Mouse (Mus musculus): ENCODE results near the gene Psip1.
"Not testable (repeated sequence)": the region's sequence is repeated elsewhere in the genome, so short reads cannot be mapped to it uniquely, and the experiment has no call there.

Psip1 gene

DNA sequence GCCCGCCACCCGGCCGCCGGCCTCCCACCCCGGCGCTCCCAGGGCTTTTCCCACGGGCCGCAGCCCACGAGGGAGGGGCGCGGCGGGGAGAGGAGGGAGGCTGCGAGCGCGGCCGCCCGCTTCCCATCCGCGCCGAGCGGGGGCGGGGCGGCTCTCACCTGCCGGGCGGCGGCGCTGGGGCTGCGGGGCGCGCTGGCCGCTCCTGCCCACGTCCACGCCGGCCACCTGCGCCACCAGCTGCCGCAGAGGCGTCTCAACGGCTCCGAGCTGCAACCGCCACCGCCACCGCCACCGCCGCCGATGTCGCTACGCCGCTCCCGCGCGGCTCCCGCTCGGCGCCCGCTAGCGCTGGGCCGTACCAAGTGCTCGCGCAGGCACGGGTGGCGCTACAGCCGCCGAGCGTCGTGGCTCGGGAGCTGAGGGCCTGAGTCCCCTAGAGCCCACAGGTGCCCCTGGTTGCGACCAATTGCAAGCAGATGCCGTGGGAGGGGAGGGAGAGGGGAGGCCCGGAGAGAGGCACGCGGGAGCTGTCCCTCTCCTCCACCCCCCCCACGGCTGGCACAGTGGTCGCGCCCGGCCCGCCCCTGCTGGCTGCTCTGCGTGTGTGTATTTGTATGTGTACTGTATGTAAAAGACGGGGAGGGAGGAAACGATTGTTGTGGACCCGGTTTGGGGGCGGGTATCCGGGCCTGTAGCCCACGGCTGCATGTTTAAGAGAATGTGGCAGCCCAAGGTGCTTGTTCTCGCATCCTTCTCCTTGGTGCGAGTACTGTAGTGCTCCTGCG is at the start of gene Psip1:
Gene Psip1, minus strand, starts transcription at position 343 of the 785 bp plus-strand sequence.
- DNase-seq (ENCODE audit: low spot score in 2 of 2): peak; percentile 92 to 94

DNA sequence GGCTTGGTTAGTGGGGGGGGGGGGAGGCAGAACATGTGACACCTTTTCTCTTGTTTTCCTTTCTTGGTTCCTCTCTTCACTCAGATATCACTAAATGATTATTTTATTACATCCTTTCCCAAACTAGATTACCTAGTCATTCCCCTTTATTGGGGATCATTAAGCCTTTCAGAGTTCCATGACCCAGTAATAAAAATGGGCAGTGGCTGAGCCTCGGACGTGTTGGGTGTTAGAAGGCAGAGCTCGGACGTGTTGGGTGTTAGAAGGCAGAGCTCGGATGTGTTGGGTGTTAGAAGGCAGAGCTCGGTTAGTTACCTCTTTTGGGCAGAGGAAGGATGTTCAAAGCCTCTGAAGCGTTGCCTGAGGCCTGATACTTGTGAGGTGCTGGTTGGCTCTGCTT is 47.8 kb upstream of the Psip1 start:
- DNase-seq (ENCODE audit: low spot score in 2 of 2): no peak

- DNase-seq (ENCODE audit: low spot score in 2 of 2): no peak
Observed at GRCm38 (mm10) chr4:83533168-83533911, 47.1 kb upstream of the Psip1 start.

GRCm38 (mm10) chr4:83530060-83530459 is 43.8 kb upstream of the Psip1 start:
- DNase-seq (ENCODE audit: low spot score in 2 of 2): not testable (repeated sequence)

DNA sequence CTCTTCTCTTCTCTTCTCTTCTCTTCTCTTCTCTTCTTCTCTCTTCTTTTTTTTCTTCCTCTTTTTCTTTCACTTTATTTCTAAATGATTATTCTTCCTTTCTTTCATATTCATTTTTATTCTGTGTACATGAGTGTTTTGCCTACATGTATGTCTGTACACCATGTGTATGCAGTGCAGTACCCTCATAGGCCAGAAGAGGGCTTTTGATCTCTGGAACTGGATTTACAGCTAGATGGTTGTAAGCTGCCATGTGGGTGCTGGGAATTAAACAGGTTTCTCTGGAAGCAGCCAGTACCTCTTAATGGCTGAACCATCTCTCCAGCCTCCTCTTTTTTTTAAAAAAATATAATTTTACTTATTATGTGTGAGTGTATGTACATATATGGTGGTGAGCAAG is 41.7 kb upstream of the Psip1 start:
- DNase-seq (ENCODE audit: low spot score in 2 of 2): peak; percentile 48 to 79

- DNase-seq (ENCODE audit: low spot score in 2 of 2): no peak
Observed at GRCm38 (mm10) chr4:83526988-83527334, 40.7 kb upstream of the Psip1 start.

DNA sequence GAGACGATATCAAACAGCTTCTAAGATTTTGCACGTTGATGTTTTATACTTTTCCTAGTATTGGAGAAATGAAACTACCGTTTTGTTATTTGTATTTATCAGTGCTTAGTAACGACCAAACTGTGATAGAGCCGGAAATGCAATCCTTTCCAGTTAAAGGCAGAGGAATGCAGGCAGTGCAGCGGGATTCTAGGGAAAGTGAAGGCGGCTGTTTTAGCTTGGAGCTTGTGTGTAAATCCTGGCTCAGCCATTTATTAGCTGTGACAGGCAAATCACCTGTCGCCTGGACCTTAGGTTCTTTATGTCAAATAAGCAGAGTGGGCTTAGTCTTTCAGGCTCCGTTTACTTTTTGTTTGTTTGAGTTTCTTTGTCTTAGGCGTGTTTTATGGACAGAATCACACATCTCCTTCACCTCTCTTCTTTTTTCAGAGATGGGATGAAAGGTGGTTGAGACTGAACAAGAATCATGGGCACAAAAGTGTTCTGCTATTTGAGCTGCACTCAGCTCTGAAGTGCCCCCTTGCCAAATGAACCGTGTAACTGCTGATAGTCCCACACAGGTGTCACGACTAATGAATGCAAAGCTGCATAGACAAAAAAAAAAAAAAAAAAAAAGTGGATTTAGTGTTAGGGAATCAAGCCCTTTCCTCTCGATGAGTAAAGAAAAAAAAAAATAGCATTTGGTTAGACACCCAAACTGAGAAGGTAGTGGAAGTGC is 40.2 kb upstream of the Psip1 start:
- DNase-seq (ENCODE audit: low spot score in 2 of 2): no peak

DNA sequence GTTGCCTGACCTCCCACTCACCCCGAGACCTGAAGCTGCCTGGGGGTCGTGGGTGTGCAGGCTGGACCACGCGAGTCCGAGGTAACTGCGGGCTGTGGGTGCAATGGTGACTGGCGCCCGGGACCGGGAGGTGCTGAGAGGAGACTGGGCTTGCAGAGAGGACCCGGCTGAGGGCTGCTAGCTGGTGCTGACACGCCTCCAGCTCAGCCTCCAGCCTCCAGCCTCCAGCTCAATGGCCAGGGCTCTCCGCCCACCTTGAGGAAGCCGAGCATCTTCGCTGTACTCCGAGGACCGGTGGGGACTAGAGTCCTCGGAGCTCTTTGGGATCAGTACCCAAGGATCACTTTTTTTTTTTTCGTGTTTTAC is 39.4 kb upstream of the Psip1 start:
- no peak for DNase-seq (ENCODE audit: low spot score in 2 of 2)

DNA sequence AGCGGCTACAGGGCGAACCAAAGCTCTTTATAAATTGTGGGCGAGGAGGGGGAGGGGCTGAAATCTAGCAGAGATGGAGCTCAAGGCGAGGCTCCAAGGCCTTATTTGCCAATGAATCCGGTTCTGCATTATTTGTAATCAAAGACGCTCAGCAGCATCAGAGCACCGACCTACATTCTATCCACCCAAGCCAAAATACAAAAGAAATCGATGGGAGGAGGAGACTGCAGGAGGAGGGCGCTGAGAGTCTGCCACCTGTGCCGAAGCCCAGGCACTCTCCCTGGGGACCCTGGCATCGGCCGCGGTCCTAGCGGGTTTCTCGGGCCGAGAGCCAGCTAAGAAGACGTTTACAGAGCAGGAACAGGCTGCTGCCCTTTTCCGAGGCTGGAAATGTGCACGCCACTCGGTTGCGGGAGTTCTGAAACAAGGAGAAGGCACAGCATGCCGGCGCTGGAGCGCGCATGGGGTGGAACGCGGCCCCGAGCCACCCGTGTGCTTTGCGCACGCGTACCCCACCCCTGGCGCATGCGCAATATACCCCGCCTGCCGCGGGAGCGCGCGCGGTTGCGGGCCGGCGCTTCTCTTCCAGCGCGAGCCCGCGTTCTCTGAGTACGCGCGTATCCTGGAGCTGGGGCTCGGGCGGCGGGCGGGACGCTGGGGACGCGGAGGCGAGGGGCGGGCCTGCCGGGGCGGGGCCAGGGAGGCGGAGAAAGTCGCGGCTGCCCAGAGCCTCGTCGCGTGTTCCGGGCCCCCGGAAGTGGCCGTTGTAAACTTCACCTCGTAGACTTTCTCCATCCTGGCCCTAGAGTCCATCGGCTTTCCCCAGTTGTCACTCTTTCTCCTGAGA is 38.8 kb upstream of the Psip1 start, which contains the start of gene Ccdc171:
Gene Ccdc171, plus strand, starts transcription at position 703 of the 847 bp plus-strand sequence.
- peak; percentile 87 to 96 for DNase-seq (ENCODE audit: low spot score in 2 of 2)

DNA sequence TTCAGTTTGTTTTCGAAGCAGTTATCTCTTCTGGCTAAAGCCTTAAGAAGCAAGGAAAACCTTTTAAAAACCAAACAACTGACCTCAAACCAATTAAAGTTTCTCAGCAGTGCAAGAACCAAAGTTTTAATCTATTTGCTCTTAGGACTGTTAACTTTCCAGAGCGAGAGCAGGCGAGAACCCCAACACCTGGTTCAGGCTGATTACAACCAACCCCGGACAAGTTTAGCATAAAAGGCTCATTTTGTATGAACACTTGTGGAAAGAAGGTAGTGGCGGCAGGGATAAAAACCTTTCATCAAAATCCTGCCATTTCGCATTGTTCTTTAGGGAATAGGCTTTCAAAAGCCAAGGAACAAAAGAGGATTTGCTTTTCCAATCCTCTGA is 38.2 kb upstream of the Psip1 start:
- DNase-seq (ENCODE audit: low spot score in 2 of 2): no peak

DNA sequence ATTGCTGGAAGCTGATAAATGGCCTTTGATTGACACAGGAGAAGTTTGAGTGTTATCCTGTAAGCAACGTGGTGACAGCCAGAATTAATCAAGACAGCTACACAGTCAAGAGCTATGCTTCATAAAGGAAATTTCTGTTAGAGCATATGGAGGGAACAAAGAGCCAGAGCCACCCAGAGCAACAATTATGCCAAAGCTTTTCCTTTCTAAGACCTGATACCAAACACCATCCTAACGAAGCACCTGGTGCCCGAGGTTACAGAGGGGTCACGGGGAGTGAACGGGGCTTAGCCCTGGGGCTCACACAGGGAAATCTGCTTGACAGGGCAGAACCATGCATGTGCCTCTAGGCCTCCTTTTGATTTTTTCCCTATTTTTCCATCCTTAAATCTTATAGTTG is 35.8 kb upstream of the Psip1 start:
- no peak for DNase-seq (ENCODE audit: low spot score in 2 of 2)

DNA sequence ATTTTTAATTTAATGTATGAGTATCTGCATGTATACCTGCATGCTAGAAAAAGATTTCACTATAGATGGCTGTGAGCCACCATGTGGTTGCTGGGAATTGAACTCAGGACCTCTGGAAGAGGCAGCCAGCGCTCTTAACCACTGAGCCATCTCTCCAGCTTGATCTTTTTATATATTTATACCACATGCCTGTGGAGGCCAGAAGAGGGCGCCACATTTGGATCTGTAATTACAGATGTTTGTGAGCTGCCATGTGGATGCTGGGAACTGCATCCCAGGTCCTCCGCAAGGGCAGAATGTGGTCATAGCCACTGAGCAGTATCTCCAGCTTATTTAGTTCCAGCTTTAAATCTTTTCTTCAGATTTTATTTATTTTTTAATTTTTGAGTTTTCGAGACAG is 34.0 kb upstream of the Psip1 start:
- DNase-seq (ENCODE audit: low spot score in 2 of 2): peak in 1 of 2 experiments; percentile 27

DNA sequence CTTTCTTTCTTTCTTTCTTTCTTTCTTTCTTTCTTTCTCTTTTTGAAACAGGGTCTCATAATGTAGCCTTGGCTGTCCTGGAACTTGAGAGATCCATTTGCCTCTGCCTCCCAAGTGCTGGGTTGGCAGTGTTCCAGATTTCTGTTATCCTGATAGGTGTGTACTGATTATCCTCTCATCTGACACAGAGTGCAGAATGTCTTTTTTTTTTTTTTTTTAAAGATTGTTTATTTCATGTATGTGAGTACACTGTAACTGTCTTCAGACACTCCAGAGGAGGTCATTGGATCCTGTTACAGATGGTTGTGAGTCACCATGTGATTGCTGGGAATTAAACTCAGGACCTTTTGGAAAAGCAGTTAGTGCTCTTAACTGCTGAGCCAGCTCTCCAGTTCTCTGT is 33.5 kb upstream of the Psip1 start:
- no peak for DNase-seq (ENCODE audit: low spot score in 2 of 2)

DNA sequence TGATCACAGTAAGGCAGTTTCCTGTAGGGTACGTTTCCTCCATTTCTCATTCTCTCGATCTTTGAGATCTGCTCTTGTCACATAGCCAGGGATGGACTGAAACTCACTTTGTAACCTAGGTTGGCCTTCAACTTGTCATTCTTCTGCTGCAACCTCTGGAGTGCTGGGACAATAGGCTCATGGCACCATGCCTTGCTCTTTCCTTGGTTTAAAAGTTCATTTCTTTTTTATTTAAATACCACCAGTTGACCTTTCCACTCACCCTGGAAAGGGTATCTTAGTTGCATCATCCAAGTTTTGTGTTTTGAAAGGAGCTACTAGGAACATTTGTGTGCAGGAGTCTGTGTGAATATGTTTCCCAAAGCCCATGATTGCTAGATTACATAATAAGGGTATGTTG is 32.9 kb upstream of the Psip1 start:
- no peak for DNase-seq (ENCODE audit: low spot score in 2 of 2)

DNA sequence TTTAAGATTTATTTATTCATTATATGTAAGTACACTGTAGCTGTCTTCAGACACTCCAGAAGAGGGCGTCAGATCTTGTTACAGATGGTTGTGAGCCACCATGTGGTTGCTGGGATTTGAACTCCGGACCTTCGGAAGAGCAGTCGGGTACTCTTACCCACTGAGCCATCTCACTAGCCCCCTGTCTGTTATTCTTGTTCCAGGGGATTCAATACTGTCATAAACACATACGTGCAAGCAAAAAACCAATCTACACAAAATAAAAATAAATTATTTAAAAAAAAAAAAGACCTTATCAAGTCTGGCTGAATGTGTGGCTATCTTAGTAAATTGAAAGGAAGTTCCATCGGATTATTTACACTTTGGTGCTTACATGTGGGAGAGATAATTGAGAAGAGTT is 29.9 kb upstream of the Psip1 start:
- not testable (repeated sequence) for DNase-seq (ENCODE audit: low spot score in 2 of 2)

- DNase-seq (ENCODE audit: low spot score in 2 of 2): no peak
Observed at GRCm38 (mm10) chr4:83514976-83515669, 28.9 kb upstream of the Psip1 start.

- no peak for DNase-seq (ENCODE audit: low spot score in 2 of 2)
Observed at GRCm38 (mm10) chr4:83514183-83514582, 27.9 kb upstream of the Psip1 start.

GRCm38 (mm10) chr4:83512644-83513043 is 26.4 kb upstream of the Psip1 start:
- DNase-seq (ENCODE audit: low spot score in 2 of 2): no peak

- DNase-seq (ENCODE audit: low spot score in 2 of 2): no peak
Observed at GRCm38 (mm10) chr4:83512217-83512616, 26.0 kb upstream of the Psip1 start.

GRCm38 (mm10) chr4:83511083-83511482 is 24.8 kb upstream of the Psip1 start:
- DNase-seq (ENCODE audit: low spot score in 2 of 2): no peak

DNA sequence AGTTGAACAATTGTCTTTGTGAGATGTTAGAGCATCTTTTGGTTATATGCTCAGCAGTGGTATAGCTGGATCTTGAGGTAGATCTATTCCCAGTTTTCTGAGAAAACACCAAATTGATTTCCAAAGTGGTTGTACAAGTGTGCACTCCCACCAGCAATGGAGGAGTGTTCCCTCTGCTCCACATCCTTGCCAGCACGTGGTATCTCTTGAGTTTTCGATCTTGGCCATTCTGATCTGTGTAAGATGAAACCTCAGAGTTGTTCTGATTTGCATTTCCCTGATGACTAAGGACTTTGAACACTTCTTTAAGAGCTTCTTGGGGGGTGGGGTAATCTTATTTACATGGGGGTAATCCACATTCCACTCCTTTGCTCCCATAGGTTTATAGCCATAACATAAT is 23.3 kb upstream of the Psip1 start:
- no peak for DNase-seq (ENCODE audit: low spot score in 2 of 2)

Measured in spleen, postnatal 10 days (tissue).